Mouse (Mus musculus) neural tube, embryonic 12.5 days (tissue): ENCODE data around the gene Il13ra1. TPM values are rescaled to one million over a fixed set of nuclear protein-coding genes. Genes with fewer than 3 reads are reported as not detected.

Source experiments
- ATAC-seq: fragments of 200-750 bp; cut with Nextera tagmentation; 2 replicates; pipeline ENCODE4 v1.8.0; 2017; ENCODE audit warnings: low read depth, mild to moderate bottlenecking, moderate TSS enrichment, moderate library complexity; ENCODE audit not compliant: low FRiP score
- H3K27ac ChIP-seq: fragments of 300-500 bp; sonication (generic); 2 replicates; pipeline ENCODE4 v1.5.1; 2016
- H3K27me3 ChIP-seq: fragments of 300-500 bp; sonication (generic); replicated peaks from 2 replicates; pipeline ENCODE4 v1.6.1; 2016; ENCODE audit warnings: mild to moderate bottlenecking
- H3K36me3 ChIP-seq: fragments of 300-500 bp; sonication (generic); 2 replicates; pipeline ENCODE4 v1.6.1; 2016; ENCODE audit warnings: mild to moderate bottlenecking
- H3K4me1 ChIP-seq: fragments of 300-500 bp; sonication (generic); 2 replicates; pipeline ENCODE4 v1.6.1; 2016
- H3K4me2 ChIP-seq: fragments of 300-500 bp; sonication (generic); replicated peaks from 2 replicates; pipeline ENCODE4 v1.6.1; 2016; ENCODE audit warnings: mild to moderate bottlenecking
- H3K4me3 ChIP-seq: fragments of 300-500 bp; sonication (generic); 2 replicates; pipeline ENCODE4 v1.5.1; 2016
- H3K9ac ChIP-seq: fragments of 300-500 bp; sonication (generic); 2 replicates; pipeline ENCODE4 v1.6.1; 2016; ENCODE audit warnings: mild to moderate bottlenecking
- H3K9me3 ChIP-seq: fragments of 300-500 bp; sonication (generic); 2 replicates; pipeline ENCODE4 v1.6.1; 2016; ENCODE audit warnings: mild to moderate bottlenecking
- WGBS: fragments of 180-500 bp; shearing (Covaris S2); methylation state at CpG from one replicate; pipeline ENCODE4 v1.1.7; 2016; 5-methylcytosine and 5-hydroxymethylcytosine counted together
- polyA plus RNA-seq: library from polyadenylated mRNA; unstranded; fragments of >200 nt; fragmentation: Nextera tagmentation; extraction: Ambion mirVana; gene quantifications from 2 replicates; pipeline ENCODE4 v1.2.1, GENCODE M21; 2016

The Il13ra1 gene
- polyA plus RNA-seq, 1 experiment from 2014 or later = 4.0 TPM

- no peaks in the 10 kb centered on the region for H3K36me3 ChIP-seq
- no peak overlapping the region for H3K4me2 ChIP-seq
- H3K27me3 ChIP-seq = no peaks in the 10 kb centered on the region
- no peak overlapping the region for H3K27ac ChIP-seq
- WGBS = 84% methylated on average over 1 of the region's 1 CpGs
- no peak for ATAC-seq
- H3K4me1 ChIP-seq = no peaks in the 10 kb centered on the region
- no peak overlapping the region for H3K4me3 ChIP-seq
- H3K9ac ChIP-seq = no peak overlapping the region
- H3K9me3 ChIP-seq = no peaks in the 10 kb centered on the region
Observed at GRCm38 (mm10) chrX:36136346-36136745, 24.4 kb downstream of the Il13ra1 start.

GRCm38 (mm10) chrX:36141994-36142639 lies 30.2 kb downstream of the Il13ra1 start:
- WGBS = 74% methylated on average over 6 of the region's 6 CpGs
- no peaks in the 10 kb centered on the region for H3K36me3 ChIP-seq
- H3K4me2 ChIP-seq = no peak overlapping the region
- no peaks in the 10 kb centered on the region for H3K9me3 ChIP-seq
- H3K27me3 ChIP-seq = no peaks in the 10 kb centered on the region
- no peak overlapping the region for H3K9ac ChIP-seq
- H3K4me3 ChIP-seq = no peak overlapping the region
- no peak overlapping the region for H3K27ac ChIP-seq
- ATAC-seq = no peak
- H3K4me1 ChIP-seq = no peaks in the 10 kb centered on the region

GRCm38 (mm10) chrX:36146746-36147145 lies 34.8 kb downstream of the Il13ra1 start:
- no peaks in the 10 kb centered on the region for H3K27me3 ChIP-seq
- no peaks in the 10 kb centered on the region for H3K36me3 ChIP-seq
- no peak overlapping the region for H3K4me2 ChIP-seq
- 71% methylated on average over 4 of the region's 4 CpGs for whole genome bisulfite sequencing
- H3K4me1 ChIP-seq = no peaks in the 10 kb centered on the region
- H3K9ac ChIP-seq = no peak overlapping the region
- no peak overlapping the region for H3K4me3 ChIP-seq
- H3K27ac ChIP-seq = no peak overlapping the region
- no peak for ATAC-seq
- no peaks in the 10 kb centered on the region for H3K9me3 ChIP-seq

GRCm38 (mm10) chrX:36150100-36150499 lies 38.2 kb downstream of the Il13ra1 start:
- H3K36me3 ChIP-seq = no peaks in the 10 kb centered on the region
- H3K9ac ChIP-seq = no peak overlapping the region
- H3K9me3 ChIP-seq = no peaks in the 10 kb centered on the region
- no peaks in the 10 kb centered on the region for H3K4me1 ChIP-seq
- H3K4me3 ChIP-seq = no peak overlapping the region
- no peak overlapping the region for H3K27ac ChIP-seq
- H3K4me2 ChIP-seq = no peak overlapping the region
- no peaks in the 10 kb centered on the region for H3K27me3 ChIP-seq
- no peak for ATAC-seq

- 76% methylated on average over 2 of the region's 2 CpGs for WGBS
- Histone ChIP-seq H3K36me3 (no peaks in the 10 kb centered on the region), H3K9me3 (no peaks in the 10 kb centered on the region), H3K9ac (no peak overlapping the region), H3K4me1 (no peaks in the 10 kb centered on the region), H3K27ac (no peak overlapping the region), H3K4me3 (no peak overlapping the region), H3K27me3 (no peaks in the 10 kb centered on the region), H3K4me2 (no peak overlapping the region)
- no peak for ATAC-seq
Observed at GRCm38 (mm10) chrX:36156677-36157076, 44.8 kb downstream of the Il13ra1 start.

- WGBS = 26% methylated on average over 4 of the region's 4 CpGs
- H3K4me3 ChIP-seq = no peak overlapping the region
- no peaks in the 10 kb centered on the region for H3K4me1 ChIP-seq
- H3K9me3 ChIP-seq = no peaks in the 10 kb centered on the region
- H3K27ac ChIP-seq = no peak overlapping the region
- H3K4me2 ChIP-seq = no peak overlapping the region
- no peaks in the 10 kb centered on the region for H3K36me3 ChIP-seq
- no peaks in the 10 kb centered on the region for H3K27me3 ChIP-seq
- ATAC-seq = no peak
- H3K9ac ChIP-seq = no peak overlapping the region
Observed at GRCm38 (mm10) chrX:36161567-36161966, 49.7 kb downstream of the Il13ra1 start.

- Histone ChIP-seq H3K4me2 (no peak overlapping the region), H3K27ac (no peak overlapping the region), H3K36me3 (no peaks in the 10 kb centered on the region), H3K9me3 (no peaks in the 10 kb centered on the region), H3K4me1 (no peaks in the 10 kb centered on the region), H3K9ac (no peak overlapping the region), H3K27me3 (no peaks in the 10 kb centered on the region), H3K4me3 (no peak overlapping the region)
- no peak for ATAC-seq
Observed at GRCm38 (mm10) chrX:36183625-36184024, 71.7 kb downstream of the Il13ra1 start.

GRCm38 (mm10) chrX:36186036-36186435 lies 74.1 kb downstream of the Il13ra1 start:
- Histone ChIP-seq H3K36me3 (no peaks in the 10 kb centered on the region), H3K4me1 (no peaks in the 10 kb centered on the region), H3K9me3 (no peaks in the 10 kb centered on the region), H3K27me3 (no peaks in the 10 kb centered on the region), H3K9ac (no peak overlapping the region), H3K4me2 (no peak overlapping the region), H3K27ac (no peak overlapping the region), H3K4me3 (no peak overlapping the region)
- 66% methylated on average over 5 of the region's 5 CpGs for WGBS
- ATAC-seq = no peak

- Histone ChIP-seq H3K27ac (no peak overlapping the region), H3K4me1 (no peaks in the 10 kb centered on the region), H3K4me3 (no peak overlapping the region), H3K36me3 (no peaks in the 10 kb centered on the region), H3K9ac (no peak overlapping the region), H3K4me2 (no peak overlapping the region), H3K27me3 (no peaks in the 10 kb centered on the region), H3K9me3 (no peaks in the 10 kb centered on the region)
- 48% methylated on average over 6 of the region's 6 CpGs for WGBS
- no peak for ATAC-seq
Observed at GRCm38 (mm10) chrX:36186443-36186842, 74.5 kb downstream of the Il13ra1 start.

- Histone ChIP-seq H3K27me3 (no peaks in the 10 kb centered on the region), H3K4me1 (no peaks in the 10 kb centered on the region), H3K9me3 (no peaks in the 10 kb centered on the region), H3K4me2 (no peak overlapping the region), H3K36me3 (no peaks in the 10 kb centered on the region), H3K27ac (no peak overlapping the region), H3K4me3 (no peak overlapping the region), H3K9ac (no peak overlapping the region)
- 25% methylated on average over 6 of the region's 6 CpGs for WGBS
- ATAC-seq = no peak
Observed at GRCm38 (mm10) chrX:36193951-36194350, 82.0 kb downstream of the Il13ra1 start.

- Histone ChIP-seq H3K27ac (no peak within 1 kb of the TSS), H3K27me3 (no peaks in the 10 kb centered on the region), H3K4me2 (peak within 1 kb of the TSS; percentile 54), H3K4me1 (no peaks in the 10 kb centered on the region), H3K36me3 (no peaks in the 10 kb centered on the region), H3K4me3 (peak within 1 kb of the TSS; percentile 27), H3K9me3 (no peaks in the 10 kb centered on the region), H3K9ac (0 out of 2 replicates have a peak within 1 kb of the TSS, but pooled peaks have one; percentile 29)
- WGBS = 15% methylated on average over 28 of the region's 28 CpGs
- peak; percentile 74 for ATAC-seq
Observed at GRCm38 (mm10) chrX:36195736-36196525, 84.0 kb downstream of the Il13ra1 start, which contains the start of gene Zcchc12. Zcchc12 (plus strand) TSS chrX:36195904.

- 84% methylated on average over 2 of the region's 2 CpGs for WGBS
- ATAC-seq = no peak
- H3K4me3 ChIP-seq = no peak overlapping the region
- H3K27ac ChIP-seq = no peak overlapping the region
- no peaks in the 10 kb centered on the region for H3K9me3 ChIP-seq
- no peaks in the 10 kb centered on the region for H3K4me1 ChIP-seq
- H3K36me3 ChIP-seq = no peaks in the 10 kb centered on the region
- H3K4me2 ChIP-seq = no peak overlapping the region
- H3K9ac ChIP-seq = no peak overlapping the region
- no peaks in the 10 kb centered on the region for H3K27me3 ChIP-seq
Observed at GRCm38 (mm10) chrX:36209554-36209953, 97.6 kb downstream of the Il13ra1 start.

GRCm38 (mm10) chrX:36211216-36211615 lies 99.3 kb downstream of the Il13ra1 start:
- ATAC-seq = no peak
- Histone ChIP-seq H3K4me2 (no peak overlapping the region), H3K27ac (no peak overlapping the region), H3K27me3 (no peaks in the 10 kb centered on the region), H3K4me3 (no peak overlapping the region), H3K9me3 (no peaks in the 10 kb centered on the region), H3K9ac (no peak overlapping the region), H3K4me1 (no peaks in the 10 kb centered on the region), H3K36me3 (no peaks in the 10 kb centered on the region)
- 85% methylated on average over 3 of the region's 3 CpGs for WGBS
